Mouse (Mus musculus): ENCODE measurements around the gene Olfr692.
"Not testable (repeated sequence)": the region's sequence is repeated elsewhere in the genome, so short reads cannot be mapped to it uniquely, and the experiment has no call there.

Gene Olfr692

DNA sequence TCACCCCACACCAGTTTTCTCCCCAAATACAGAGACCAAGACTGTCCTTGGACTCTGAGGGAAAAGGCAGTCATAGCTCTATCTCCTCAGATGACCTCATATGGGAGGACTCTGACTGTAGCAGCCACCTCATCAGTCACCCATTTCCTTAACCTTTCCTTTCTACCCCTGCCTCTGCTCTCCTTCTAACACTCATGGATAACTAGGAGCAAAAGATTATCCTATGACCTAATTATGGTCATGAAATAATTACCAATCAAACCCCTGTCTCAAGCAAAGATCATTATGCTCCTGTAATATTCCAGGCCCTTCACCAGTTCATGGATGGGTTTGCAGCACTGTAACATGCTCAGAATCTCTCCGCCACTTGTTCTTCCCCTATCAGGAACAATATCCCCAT is at the start of gene Olfr692:
Gene Olfr692 (plus strand): TSS at position 301 of the 400 bp plus-strand sequence.
- DNase-seq (ENCODE audit: low read depth, low spot score), result no peak

DNA sequence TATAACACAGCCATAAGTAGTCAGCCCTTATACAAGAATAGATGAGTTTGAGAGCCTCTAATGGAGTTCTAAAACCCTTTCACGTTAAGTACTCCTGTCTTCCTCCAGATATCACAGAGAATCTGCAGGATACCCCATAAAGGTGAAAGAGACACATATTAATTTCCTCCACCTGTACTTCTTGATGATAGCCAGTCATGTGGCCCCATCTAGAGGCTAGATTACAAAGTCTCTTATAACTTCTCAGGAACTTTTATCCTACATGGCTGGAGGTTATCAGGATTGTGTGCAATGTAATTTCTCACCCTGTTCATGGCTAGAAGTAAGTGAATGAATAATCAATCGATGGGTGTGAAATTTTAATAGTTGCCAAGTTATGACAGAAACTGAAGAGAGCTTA is 42.7 kb upstream of the Olfr692 start:
- no peak for DNase-seq (ENCODE audit: low read depth, low spot score)

DNA sequence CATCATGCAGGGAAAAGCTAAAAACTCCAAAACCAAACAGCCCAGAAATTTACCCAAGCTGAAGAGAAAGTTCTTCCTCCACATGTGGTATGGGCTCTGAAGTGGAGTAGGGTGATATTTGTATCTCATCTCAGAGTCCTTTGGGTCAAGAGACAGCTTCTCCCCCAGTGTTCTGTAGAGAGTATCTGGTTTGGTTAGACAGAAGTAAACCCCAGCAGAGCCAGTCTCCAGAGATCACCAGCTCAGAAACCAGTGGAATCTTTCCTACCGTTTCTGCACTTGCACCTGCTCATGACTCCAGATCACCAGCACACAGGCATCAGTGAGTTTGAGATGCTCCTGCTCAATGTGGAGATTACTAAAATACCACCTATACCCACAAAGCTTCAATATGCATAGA is 34.0 kb upstream of the Olfr692 start, which contains the start of gene Olfr690:
Gene Olfr690 (minus strand): TSS at position 101 of the 400 bp plus-strand sequence.
- DNase-seq (ENCODE audit: low read depth, low spot score), result no peak

DNA sequence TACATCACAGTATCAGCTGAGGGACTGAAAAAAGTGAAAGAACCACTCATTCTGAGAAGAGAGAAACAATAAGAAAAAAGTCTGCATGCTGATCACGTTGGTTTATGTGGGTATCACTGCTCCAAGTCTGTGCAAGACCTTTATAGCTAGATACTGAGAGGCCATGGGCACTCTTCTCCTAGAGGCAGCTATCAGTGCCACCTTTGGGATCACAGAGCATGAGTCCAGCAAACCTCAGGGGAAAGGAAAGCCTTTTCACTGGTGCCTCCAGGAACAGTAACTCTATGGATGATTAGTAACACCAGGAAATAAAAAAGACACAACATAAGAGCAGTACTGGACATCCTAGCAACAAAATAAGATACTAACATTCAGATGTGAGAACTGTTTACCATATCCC is 25.9 kb upstream of the Olfr692 start, which contains the start of gene Olfr691:
Gene Olfr691 (minus strand): TSS at position 101 of the 400 bp plus-strand sequence.
- DNase-seq (ENCODE audit: low read depth, low spot score), result no peak

DNA sequence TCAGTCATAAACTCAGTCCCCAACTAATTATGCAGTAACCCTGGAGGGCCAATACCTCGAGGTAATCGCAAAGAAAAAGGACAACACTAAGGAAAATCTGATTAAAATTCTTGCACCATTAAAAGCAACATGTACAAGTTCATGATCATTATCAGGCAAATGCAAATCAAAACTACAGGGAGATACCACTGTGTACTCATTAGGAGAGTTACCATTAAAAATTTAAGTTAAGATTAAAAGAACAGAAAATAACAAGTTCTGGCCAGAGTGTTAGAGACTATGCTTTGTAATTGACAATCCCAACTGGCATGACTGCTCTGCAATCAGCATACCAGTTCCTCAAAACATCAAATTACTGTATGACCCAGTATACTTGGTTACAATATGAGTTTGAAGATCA is 25.3 kb upstream of the Olfr692 start:
- DNase-seq (ENCODE audit: low read depth, low spot score), result no peak

DNA sequence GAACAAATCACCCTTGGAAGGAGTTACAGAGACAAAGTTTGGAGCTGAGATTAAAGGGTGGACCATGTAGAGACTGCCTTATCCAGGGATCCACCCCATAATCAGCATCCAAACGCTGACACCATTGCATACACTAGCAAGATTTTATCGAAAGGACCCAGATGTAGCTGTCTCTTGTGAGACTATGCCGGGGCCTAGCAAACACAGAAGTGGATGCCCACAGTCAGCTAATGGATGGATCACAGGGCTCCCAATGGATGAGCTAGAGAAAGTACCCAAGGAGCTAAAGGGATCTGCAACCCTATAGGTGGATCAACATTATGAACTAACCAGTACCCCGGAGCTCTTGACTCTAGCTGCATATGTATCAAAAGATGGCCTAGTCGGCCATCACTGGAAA is 12.0 kb upstream of the Olfr692 start:
- DNase-seq (ENCODE audit: low read depth, low spot score), result not testable (repeated sequence)

DNA sequence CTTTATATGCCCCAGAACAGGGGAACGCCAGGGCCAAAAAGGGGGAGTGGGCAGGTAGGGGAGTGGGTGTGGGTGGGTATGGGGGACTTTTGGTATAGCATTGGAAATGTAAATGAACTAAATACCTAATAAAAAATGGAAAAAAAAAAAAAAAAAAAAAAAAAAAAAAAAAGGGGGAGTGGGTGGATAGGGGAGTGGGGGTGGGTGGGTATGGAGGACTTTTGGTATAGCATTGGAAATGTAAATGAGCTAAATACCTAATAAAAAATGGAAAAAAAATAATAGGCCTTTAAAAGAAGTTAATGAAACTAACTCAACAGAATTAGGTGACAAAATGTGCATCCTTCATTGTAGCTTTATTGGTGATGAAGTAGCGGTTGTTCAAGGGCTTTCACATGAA is 11.5 kb upstream of the Olfr692 start:
- not testable (repeated sequence) for DNase-seq (ENCODE audit: low read depth, low spot score)

DNA sequence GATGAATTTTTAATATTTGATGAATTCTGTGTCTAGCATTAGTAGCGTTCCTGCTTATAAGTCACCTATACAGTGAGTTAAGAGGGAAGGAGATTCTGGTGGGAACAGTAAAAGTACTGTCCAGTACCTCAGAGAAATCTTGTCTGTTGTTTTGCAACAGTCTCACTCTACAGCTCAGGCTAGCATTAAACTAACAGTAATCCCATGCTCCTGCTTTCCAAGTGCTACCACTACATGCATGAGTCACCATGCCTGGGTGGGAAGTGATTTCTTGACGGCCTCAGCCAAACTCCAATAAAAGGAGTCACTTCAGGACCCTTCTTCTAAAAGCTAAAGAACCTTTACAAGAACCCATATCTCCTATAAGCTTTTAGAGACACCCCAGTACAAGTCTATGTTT is 6.3 kb upstream of the Olfr692 start:
- DNase-seq (ENCODE audit: low read depth, low spot score), result no peak

DNA sequence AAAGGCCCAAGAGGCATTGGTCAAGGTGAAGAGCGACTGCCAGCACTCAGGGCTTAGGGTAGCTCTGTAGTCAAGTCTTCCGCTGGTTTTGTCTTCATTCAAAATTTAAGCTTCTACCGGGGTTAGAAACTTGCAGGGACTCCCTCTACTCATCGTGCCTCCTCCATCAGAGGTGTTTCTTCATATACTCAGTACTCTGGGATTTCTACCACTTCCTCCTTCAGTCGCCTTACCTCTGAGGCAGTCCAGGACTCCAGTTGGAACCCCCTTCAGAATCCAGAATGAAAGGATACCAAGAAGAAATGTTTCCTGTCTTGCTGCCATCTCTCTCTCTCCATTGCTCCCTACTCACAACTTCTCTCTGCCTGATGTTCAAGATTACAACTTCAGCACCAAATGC is 762 bp upstream of the Olfr692 start:
- DNase-seq (ENCODE audit: low read depth, low spot score), result no peak

DNA sequence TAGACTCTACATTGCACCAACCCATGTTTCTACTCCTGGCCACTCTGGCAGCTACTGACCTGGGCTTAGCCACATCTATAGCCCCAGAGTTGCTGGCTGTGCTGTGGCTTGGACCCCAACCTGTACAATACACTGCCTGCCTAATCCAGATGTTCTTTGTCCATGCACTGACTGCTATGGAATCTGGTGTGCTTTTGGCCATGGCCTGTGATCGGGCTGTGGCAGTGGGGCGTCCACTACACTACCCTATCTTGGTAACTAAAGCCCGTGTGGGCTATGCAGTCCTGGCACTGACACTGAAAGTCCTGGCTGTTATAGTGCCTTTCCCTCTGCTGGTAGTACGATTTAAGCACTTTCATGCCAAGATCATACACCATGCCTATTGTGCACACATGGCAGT is 491 bp downstream of the Olfr692 start:
- DNase-seq (ENCODE audit: low read depth, low spot score), result no peak

DNA sequence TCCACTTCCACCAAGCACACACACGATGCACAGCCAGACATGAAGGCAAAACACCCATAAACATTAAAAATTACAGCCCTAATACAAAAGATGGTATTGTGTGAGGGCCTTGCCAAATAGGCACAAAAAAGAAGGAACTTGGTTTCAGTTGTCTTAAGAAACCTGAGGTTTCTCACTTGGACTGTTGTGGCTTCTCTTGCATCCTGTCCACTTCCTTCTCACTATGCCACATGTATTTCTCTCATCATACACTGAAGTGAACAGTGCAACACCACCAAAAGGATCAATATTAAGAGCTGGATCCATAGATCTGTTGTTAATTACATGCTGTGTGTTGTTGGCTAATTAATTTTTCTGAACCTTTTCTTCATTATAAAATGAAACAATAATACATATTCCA is 4.9 kb downstream of the Olfr692 start:
- no peak for DNase-seq (ENCODE audit: low read depth, low spot score)

DNA sequence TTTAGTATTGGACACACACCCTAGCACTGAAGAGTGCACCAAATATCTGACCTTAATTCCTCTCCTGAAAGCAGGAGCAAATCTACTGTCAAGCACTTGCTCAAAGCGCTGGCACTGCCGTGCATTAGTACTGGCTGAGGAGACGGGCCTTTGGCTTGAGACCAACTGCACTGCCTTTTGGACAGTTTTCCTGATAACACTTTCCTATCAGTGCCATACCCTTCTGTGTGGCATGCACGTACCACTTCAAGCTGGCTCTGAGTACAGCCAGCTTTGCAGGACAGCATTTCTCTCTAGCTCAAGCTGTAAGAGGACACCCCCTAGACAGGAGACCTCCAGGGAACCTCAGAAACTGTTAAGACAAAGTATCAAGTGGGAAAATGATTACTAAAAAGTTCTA is 5.5 kb downstream of the Olfr692 start:
- DNase-seq (ENCODE audit: low read depth, low spot score), result no peak

DNA sequence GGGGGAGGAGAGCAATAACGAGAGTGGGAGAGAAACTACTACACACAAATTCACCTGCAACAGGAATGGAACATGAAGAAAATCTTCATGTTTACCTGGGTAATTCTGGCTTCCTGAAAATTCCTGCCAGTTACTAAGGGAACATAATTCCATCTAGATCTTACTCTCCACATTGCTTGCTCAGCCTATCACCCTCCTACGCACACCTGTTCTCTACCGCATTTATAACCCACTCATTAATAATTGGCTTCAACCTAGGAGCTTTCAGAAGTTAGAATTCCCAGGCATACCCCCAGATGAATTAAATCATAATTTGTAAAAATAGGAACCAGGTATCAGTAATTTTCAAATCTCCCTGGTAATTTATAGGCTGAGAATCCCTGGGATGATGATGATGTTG is 5.9 kb downstream of the Olfr692 start:
- no peak for DNase-seq (ENCODE audit: low read depth, low spot score)

DNA sequence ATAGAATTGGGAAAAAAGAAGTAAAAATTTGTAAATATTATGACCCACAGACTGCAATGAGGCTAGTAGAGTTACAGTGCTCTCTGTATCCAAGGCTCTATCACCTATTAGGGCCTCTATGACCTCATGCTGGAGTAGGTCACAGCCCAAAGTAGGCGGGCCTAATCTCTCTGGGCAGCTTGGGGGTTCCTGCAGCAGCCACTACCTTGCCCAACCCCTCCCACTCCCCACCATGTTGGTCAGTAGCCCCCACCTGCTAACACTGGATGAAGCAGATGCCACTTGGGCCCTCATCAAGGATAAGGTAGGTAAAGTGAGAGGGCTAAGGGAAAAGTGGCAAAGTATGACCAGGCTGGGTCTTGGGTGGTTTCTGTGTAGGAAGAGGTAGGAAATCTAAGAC is 6.8 kb downstream of the Olfr692 start, which contains the start of gene Gm5901:
Gene Gm5901 (plus strand): TSS at position 173 of the 400 bp plus-strand sequence.
- no peak for DNase-seq (ENCODE audit: low read depth, low spot score)

DNA sequence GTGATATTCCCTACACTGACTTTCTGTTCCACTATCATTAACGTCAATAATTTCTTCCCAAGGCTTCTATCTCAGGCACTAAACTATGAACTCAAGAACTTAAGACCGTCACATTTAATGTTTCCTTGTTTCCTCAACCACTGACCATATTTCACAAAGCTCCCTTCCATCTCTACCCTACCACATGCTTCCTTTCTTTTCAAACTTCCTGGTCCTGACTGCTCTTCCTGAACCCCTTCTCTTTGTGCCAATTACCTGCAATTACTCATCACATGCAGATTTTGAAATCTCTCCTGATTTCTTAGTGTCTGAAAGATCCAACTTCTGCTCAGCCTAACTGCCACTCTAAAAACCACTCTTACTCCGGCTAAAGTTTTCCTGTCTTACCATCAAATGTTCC is 12.3 kb downstream of the Olfr692 start:
- DNase-seq (ENCODE audit: low read depth, low spot score), result no peak

DNA sequence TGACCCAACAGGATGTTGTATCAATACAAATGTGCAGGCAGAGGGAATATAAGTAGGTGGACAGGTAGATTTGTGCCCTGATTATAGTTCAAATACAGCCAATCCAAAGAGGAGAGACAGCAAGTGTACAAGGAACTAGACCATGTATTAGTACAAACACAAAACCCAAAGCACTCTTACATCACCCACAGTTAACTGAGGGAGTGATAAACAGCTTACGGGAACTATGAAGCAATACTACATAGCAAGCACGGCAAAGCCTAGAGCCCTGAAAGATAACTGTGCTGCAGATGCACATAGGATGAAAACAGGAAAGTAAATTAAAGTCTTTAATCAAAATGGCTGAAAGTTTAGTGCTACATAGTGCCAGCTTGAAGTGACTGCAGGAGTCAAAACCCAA is 19.7 kb downstream of the Olfr692 start:
- DNase-seq (ENCODE audit: low read depth, low spot score), result no peak

DNA sequence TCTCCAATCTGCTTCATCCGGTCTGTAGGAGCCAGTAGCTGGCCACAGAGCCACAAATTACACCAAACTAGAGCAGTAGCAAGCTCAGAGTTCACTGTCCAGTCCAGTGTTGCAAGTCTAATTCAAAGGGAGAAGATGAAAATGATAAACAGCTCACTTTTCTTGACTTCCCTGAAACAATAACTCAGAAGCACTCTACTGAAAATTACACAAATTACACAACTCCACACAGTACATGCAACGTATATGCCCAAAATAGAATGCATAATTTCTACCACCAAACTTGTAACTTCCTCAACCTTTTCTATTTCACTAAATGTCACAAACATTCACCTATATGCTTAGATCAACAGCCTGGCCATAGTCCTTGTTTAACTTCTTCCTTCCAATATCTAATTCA is 22.2 kb downstream of the Olfr692 start:
- no peak for DNase-seq (ENCODE audit: low read depth, low spot score)

DNA sequence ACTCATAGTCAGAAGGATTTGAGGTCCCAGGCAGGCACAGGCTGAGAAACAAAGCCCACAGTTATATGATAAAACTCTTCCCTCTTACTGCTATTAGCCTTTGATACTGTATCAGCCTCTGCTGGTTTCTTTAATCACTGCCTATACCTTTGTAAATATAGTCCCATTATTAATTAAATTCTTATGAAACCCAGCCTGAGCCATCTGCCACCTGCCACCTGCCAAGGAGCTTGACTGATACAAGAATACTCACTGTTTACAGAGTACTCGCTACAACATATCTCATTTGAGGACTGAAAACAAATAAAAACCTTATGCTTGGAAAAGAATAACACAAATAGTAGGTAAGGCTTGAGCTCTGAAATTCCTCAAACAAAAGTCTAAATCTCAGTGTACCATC is 26.6 kb downstream of the Olfr692 start:
- no peak for DNase-seq (ENCODE audit: low read depth, low spot score)

DNA sequence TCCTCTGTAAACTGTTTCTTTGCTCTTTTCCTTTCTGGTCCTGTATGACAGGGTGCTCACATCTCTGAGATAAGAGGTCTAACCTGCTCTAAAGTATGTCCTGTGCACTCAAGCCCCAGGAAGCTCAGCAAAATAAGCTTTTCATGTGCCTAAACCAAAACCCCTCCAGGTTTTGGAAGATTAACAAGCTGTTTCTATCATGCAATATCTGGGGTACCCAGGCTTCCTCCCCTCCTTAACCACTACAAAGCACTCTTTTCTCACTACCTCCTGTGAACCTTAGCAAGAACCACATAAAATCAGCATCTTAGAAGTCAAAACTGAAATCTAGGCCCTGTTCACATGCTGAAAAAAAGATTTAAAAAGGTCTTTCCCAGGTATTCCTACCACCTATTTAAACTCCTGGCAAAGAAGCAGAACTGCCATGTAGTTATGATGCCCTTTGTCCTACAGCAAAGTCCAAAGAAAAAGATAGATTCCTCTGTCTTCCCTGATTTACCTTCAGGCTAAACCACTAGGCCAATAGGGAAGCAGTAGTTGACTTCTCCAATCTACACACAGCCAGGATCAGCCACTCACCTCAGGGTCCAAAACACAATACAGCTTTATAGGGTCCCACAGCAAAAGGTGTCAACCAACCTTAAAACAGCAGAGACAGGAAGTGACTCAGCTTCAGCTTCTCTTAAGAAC is 27.2 kb downstream of the Olfr692 start:
- no peak for DNase-seq (ENCODE audit: low read depth, low spot score)

DNA sequence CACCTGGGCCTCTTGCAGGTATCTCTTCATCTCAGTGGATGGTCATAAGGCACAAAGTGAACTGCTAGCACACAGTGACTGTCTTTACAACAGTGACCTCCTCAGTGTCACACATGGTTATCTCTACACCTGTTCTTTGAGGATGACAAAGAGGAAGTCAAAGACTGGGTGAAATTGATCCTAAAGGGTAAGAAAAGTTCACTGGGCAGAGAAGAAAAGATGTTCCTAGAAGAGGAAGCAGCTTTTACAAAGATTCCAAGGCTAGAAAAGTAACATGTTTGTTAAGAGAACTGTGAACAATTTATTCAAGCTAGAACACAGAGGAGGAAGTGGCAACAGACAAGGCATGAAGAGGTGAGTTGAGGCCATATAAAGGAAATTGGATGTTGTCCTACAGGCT is 28.1 kb downstream of the Olfr692 start:
- no peak for DNase-seq (ENCODE audit: low read depth, low spot score)

DNA sequence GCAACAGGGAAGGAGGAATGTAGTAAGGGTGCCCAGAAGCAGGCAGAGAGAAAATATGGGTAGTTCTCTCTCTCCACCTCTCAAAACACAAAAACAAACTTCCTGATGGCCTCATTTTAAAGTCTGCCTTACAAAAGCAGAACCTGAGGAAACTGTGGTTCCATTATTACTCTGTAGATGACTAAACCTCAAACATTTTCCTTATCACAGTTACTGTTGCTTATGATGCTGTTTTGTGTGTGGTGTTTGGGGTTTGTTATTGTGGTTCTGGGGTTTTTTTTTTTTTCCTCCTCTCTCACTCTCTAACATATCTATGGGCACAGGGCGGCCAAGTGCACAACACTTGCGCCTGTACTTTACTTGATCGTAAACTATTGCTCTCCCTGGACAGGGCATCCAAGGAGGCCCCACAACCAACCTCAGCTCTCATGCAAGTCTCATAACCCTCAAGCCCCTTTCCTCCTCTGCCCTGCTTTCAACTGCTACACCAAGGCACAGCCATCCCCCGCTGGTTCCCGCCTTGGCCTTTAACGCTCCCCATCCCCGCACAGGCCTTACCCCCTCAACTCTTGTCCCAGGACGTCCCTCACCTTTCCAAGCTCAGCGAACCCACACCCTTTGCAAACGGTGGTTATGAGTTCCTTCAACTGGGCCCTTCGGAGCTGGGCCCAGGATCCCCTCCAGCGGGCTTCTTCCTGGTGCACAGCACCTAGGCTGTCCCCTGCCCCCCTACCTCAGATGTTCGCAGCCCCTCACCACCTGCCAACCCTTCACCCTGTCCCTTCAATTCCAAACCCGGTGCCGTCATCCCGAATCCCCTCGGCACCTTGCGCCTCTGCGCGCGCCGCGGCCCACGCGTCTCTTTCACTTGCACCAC is 31.3 kb downstream of the Olfr692 start:
- peak; percentile 5 for DNase-seq (ENCODE audit: low read depth, low spot score)

DNA sequence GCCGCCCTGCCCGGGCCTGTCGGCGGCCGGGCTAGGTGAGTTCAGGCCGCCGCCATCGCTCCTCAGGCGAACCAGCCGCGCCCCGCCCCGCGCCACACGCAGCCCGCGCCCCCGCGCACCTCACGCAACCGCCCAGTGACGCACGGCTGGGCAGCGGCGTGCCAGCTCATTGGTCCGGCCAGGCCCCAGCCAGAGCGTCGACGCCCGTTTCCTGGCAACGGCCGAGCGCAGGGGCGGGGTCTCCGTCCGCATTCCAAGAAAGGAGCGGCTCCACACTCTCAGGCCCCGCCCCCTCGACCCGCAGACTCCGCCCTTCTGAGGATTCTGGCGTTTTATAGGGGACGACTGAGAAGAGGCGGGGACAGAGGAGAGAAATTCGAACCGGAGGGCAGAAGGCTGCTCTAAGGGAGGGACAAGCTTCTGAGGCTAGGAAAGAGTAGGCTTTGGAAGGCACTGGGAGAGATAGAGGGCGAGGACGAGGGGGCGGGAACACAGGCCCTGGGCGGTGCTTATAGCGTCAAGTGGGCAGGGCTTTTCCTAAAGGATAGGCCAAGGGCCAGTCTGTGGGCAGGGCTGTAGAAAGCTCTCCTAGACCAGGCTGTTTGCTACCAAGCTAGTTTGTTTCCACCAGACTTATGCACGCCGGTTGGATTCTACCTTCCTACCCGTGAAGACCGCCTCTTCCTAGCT is 32.0 kb downstream of the Olfr692 start, which contains the start of gene Fam160a2:
Gene Fam160a2 (minus strand): TSS at position 120 of the 690 bp plus-strand sequence.
- DNase-seq (ENCODE audit: low read depth, low spot score), result peak; percentile 99

Measured in embryo, embryonic 11.5 days (tissue).